Mouse (Mus musculus) limb, embryonic 13.5 days (tissue): ENCODE data around the gene Stra6. TPM values are rescaled to one million over a fixed set of nuclear protein-coding genes. Genes with fewer than 3 reads are reported as not detected.

Experiments
- ATAC-seq: fragments of 200-750 bp; cut with Nextera tagmentation; 2 replicates; pipeline ENCODE4 v1.8.0; 2017; ENCODE audit warnings: low read depth, moderate number of reproducible peaks, moderate TSS enrichment; ENCODE audit not compliant: low FRiP score
- H3K27ac ChIP-seq: fragments of 300-500 bp; sonication (generic); 2 replicates; pipeline ENCODE4 v1.5.1; 2015; ENCODE audit warnings: inconsistent platforms, mild to moderate bottlenecking, moderate library complexity
- H3K27me3 ChIP-seq: fragments of 300-500 bp; sonication (generic); 2 replicates; pipeline ENCODE4 v1.6.1; 2015; ENCODE audit warnings: mild to moderate bottlenecking, inconsistent platforms
- H3K36me3 ChIP-seq: fragments of 300-500 bp; sonication (generic); 2 replicates; pipeline ENCODE4 v1.6.1; 2015; ENCODE audit warnings: inconsistent platforms, mild to moderate bottlenecking, moderate library complexity
- H3K4me1 ChIP-seq: fragments of 300-500 bp; sonication (generic); 2 replicates; pipeline ENCODE4 v1.6.1; 2015; ENCODE audit warnings: inconsistent platforms
- H3K4me2 ChIP-seq: fragments of 300-500 bp; sonication (generic); replicated peaks from 2 replicates; pipeline ENCODE4 v1.6.1; 2015; ENCODE audit warnings: inconsistent platforms, mild to moderate bottlenecking, moderate library complexity
- H3K4me3 ChIP-seq: fragments of 300-500 bp; sonication (generic); 2 replicates; pipeline ENCODE4 v1.5.1; 2015; ENCODE audit warnings: moderate library complexity, mild to moderate bottlenecking, inconsistent platforms
- H3K9ac ChIP-seq: fragments of 300-500 bp; sonication (generic); 2 replicates; pipeline ENCODE4 v1.6.1; 2015; ENCODE audit warnings: mild to moderate bottlenecking, inconsistent platforms
- H3K9me3 ChIP-seq: fragments of 300-500 bp; sonication (generic); 2 replicates; pipeline ENCODE4 v1.6.1; 2016; ENCODE audit warnings: inconsistent platforms
- WGBS: fragments of 180-500 bp; shearing (Covaris S2); methylation state at CpG from one replicate; pipeline ENCODE4 v1.1.7; 2015; 5-methylcytosine and 5-hydroxymethylcytosine counted together
- polyA plus RNA-seq: library from polyadenylated mRNA; unstranded; fragments of >200 nt; fragmentation: Nextera tagmentation; extraction: Ambion mirVana; gene quantifications from 2 replicates; pipeline ENCODE4 v1.2.1, GENCODE M21; 2015

The Stra6 gene
- polyA plus RNA-seq, 1 experiment from 2014 or later: 29.9 TPM

DNA sequence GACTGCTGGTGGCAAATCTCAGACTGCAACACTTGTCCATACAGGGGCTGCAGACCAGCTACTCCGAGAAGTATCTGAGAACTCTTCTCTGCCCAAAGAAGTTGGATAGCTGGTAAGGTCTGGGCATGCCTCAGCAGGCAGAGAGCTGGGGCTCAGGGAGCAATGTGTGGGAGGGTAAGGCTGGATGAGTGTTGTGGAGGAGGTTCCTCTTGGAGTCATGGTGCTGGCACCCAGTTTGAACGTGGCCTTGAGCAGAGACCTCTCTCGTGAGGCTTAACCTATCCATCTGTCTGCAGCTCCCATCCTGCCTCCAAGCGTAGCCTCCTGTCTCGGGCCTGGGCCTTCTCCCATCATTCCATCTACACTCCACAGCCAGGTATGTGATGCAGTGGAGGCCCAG, 81.8 kb downstream of the Stra6 start:
- Histone ChIP-seq H3K9ac (no peak overlapping the region), H3K27ac (no peak overlapping the region), H3K4me3 (no peak overlapping the region), H3K4me1 (peaks cover 46% of the 10 kb centered on the region), H3K27me3 (no peaks in the 10 kb centered on the region), H3K4me2 (no peak overlapping the region), H3K36me3 (peaks cover 31% of the 10 kb centered on the region), H3K9me3 (no peaks in the 10 kb centered on the region)
- WGBS: 84% methylated on average over 5 of the region's 5 CpGs
- ATAC-seq: no peak

DNA sequence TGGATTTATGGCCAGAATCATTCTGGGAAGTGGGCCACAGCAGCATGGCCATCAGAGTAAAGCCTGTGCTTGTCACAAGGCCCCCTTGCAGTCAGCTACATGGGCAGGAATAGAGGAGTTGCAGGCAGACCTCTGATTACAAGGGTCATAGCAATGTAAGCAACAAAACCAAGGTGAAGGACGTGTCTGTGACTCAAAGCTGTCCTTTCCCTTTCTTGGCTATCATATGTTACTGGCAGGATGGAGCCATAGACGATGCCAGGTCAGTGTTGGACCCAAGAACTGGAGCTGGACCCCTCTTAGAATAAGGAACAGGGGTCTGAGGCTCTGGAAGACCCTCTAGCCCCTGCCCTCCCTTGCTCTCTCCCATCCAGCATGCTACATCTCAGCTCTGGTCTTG, 85.2 kb downstream of the Stra6 start:
- Histone ChIP-seq H3K36me3 (peaks cover 51% of the 10 kb centered on the region), H3K4me1 (peaks cover 54% of the 10 kb centered on the region), H3K27me3 (no peaks in the 10 kb centered on the region), H3K9me3 (no peaks in the 10 kb centered on the region), H3K4me2 (no peak overlapping the region), H3K9ac (no peak overlapping the region), H3K4me3 (no peak overlapping the region), H3K27ac (no peak overlapping the region)
- 71% methylated on average over 2 of the region's 2 CpGs for WGBS
- no peak for ATAC-seq

GRCm38 (mm10) chr9:58150733-58151361, 87.3 kb downstream of the Stra6 start:
- Histone ChIP-seq H3K27me3 (no peaks in the 10 kb centered on the region), H3K36me3 (peaks cover 60% of the 10 kb centered on the region), H3K27ac (no peak overlapping the region), H3K9me3 (no peaks in the 10 kb centered on the region), H3K4me2 (no peak overlapping the region), H3K9ac (no peak overlapping the region), H3K4me3 (no peak overlapping the region), H3K4me1 (peaks cover 61% of the 10 kb centered on the region)
- ATAC-seq: no peak
- 68% methylated on average over 4 of the region's 4 CpGs for WGBS

DNA sequence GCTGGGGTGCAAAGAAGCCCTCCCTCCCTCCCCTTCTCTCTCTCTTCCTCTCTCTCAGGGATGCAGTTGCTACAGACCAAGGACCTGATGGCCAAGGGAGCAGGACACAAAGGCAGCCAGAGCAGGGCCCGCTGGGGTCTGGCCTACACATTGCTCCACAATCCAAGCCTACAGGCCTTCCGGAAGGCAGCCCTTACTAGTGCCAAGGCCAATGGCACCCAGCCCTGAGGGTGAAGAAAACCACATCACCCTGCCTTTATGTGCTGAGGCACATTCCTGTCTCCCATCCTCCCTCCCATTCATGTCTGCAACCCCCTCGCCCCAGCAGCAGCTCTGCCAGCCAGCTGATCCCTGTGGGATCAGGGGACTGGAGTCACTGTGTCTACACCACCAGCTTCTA, 89.5 kb downstream of the Stra6 start:
- Histone ChIP-seq H3K4me2 (peak overlapping the region; percentile 91), H3K36me3 (peaks cover 68% of the 10 kb centered on the region), H3K4me3 (no peak overlapping the region), H3K27ac (peak overlapping the region; percentile 80; the same call in 1 of the 2 replicates), H3K27me3 (no peaks in the 10 kb centered on the region), H3K9ac (peak overlapping the region; percentile 53; the same call in 1 of the 2 replicates), H3K4me1 (peaks cover 70% of the 10 kb centered on the region), H3K9me3 (no peaks in the 10 kb centered on the region)
- ATAC-seq: no peak
- 82% methylated on average over 3 of the region's 3 CpGs for WGBS

DNA sequence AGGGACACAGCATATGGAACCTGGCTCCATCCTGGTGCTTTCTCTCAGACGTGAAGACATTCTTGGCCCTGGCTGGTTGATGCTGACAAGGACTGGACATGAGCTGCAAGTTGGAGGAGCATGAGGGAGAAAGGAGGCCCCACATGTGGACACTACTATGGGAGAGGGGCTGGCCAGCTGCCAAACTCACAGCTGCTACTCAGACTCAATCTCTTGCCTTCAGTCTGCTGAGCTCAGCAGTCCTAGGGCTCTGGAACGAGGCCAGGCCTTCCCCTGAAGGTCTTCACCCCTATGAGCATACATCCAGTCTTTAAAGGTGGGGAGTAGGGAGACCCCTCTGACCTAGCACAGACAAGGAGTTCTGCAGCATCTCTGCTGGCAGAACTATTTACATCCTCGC, 91.8 kb downstream of the Stra6 start:
- 40% methylated on average over 3 of the region's 3 CpGs for whole genome bisulfite sequencing
- Histone ChIP-seq H3K36me3 (peaks cover 53% of the 10 kb centered on the region), H3K9ac (peak overlapping the region; percentile 3; the same call in 1 of the 2 replicates), H3K4me3 (peak overlapping the region; percentile 50; the same call in 1 of the 2 replicates), H3K27ac (peak overlapping the region; percentile 100), H3K4me2 (peak overlapping the region; percentile 91), H3K27me3 (no peaks in the 10 kb centered on the region), H3K4me1 (peaks cover 84% of the 10 kb centered on the region), H3K9me3 (no peaks in the 10 kb centered on the region)
- no peak for ATAC-seq

- peaks cover 86% of the 10 kb centered on the region for H3K4me1 ChIP-seq
- H3K27me3 ChIP-seq: no peaks in the 10 kb centered on the region
- 80% methylated on average over 22 of the region's 22 CpGs for WGBS
- H3K36me3 ChIP-seq: peaks cover 37% of the 10 kb centered on the region
- H3K9me3 ChIP-seq: no peaks in the 10 kb centered on the region
- peak overlapping the region; percentile 50 for H3K4me3 ChIP-seq
- peak overlapping the region; percentile 78 for H3K9ac ChIP-seq
- no peak for ATAC-seq
- H3K27ac ChIP-seq: peak overlapping the region; percentile 100
- H3K4me2 ChIP-seq: peak overlapping the region; percentile 91
Measured at GRCm38 (mm10) chr9:58156819-58157560, 93.4 kb downstream of the Stra6 start.

DNA sequence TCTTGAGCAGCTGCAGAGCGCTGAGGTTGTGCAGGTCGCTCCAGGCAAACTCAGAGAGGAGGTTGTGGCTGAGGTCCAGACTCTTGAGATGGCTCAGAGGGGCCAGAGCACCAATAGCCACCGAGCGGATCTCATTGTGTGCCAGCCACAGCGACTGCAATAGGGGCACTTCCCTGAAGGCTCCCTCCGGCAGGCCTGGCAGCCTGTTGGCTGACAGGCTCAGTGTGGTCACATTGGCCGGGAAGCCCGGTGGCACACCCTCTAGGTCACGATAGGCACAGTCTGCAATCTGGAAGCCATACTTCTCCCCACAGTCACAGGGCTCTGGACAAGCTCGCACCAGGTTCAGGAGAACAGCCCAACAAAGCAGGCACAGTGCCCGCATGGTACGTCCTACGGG, 94.2 kb downstream of the Stra6 start:
- H3K4me2 ChIP-seq: peak overlapping the region; percentile 91
- ATAC-seq: no peak
- peak overlapping the region; percentile 100 for H3K27ac ChIP-seq
- H3K9ac ChIP-seq: peak overlapping the region; percentile 78
- WGBS: 65% methylated on average over 13 of the region's 13 CpGs
- peaks cover 83% of the 10 kb centered on the region for H3K4me1 ChIP-seq
- H3K36me3 ChIP-seq: peaks cover 28% of the 10 kb centered on the region
- H3K9me3 ChIP-seq: no peaks in the 10 kb centered on the region
- peak overlapping the region; percentile 50 for H3K4me3 ChIP-seq
- H3K27me3 ChIP-seq: no peaks in the 10 kb centered on the region

- Histone ChIP-seq H3K4me3 (peak overlapping the region; percentile 50), H3K9me3 (no peaks in the 10 kb centered on the region), H3K4me2 (peak overlapping the region; percentile 91), H3K27me3 (no peaks in the 10 kb centered on the region), H3K36me3 (peaks cover 22% of the 10 kb centered on the region), H3K9ac (peak overlapping the region; percentile 78; the same call in 1 of the 2 replicates), H3K4me1 (peaks cover 79% of the 10 kb centered on the region), H3K27ac (peak overlapping the region; percentile 100)
- WGBS: 3% methylated on average over 7 of the region's 7 CpGs
- peak; percentile 95 for ATAC-seq
Measured at GRCm38 (mm10) chr9:58158541-58159311, 95.1 kb downstream of the Stra6 start.

GRCm38 (mm10) chr9:58159855-58160254, 96.3 kb downstream of the Stra6 start:
- 48% methylated on average over 4 of the region's 4 CpGs for WGBS
- H3K4me3 ChIP-seq: no peak overlapping the region
- no peaks in the 10 kb centered on the region for H3K27me3 ChIP-seq
- peak overlapping the region; percentile 61; the same call in 1 of the 2 replicates for H3K9ac ChIP-seq
- ATAC-seq: no peak
- peaks cover 68% of the 10 kb centered on the region for H3K4me1 ChIP-seq
- H3K4me2 ChIP-seq: peak overlapping the region; percentile 91
- H3K27ac ChIP-seq: peak overlapping the region; percentile 100
- H3K9me3 ChIP-seq: no peaks in the 10 kb centered on the region
- peaks cover 13% of the 10 kb centered on the region; the same call in 1 of the 2 replicates for H3K36me3 ChIP-seq

DNA sequence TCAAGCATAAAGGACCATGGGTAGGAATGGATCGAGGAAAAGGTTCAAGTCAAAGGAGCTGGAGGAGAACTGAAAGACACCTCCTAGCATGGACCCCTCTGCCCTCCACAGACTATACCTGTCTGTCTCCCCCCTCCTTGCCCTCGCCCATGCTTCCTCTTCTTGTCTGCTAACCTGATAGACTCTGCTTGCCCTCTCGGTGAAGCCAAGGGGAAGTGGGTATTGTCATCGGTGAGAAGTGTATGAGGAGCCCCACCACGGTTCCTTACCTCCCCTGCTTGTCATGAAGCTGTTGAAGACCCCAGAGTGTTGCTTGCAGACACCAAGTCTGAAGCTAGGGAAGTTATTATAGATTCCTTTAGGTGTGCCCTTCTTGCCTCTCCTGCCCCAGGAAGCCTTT, 96.7 kb downstream of the Stra6 start:
- Histone ChIP-seq H3K9me3 (no peaks in the 10 kb centered on the region), H3K9ac (no peak overlapping the region), H3K4me1 (peaks cover 63% of the 10 kb centered on the region), H3K4me3 (no peak overlapping the region), H3K36me3 (peaks cover 9% of the 10 kb centered on the region; the same call in 1 of the 2 replicates), H3K27me3 (no peaks in the 10 kb centered on the region), H3K4me2 (no peak overlapping the region), H3K27ac (peak overlapping the region; percentile 100)
- 88% methylated on average over 5 of the region's 5 CpGs for WGBS
- no peak for ATAC-seq

GRCm38 (mm10) chr9:58162173-58162572, 98.6 kb downstream of the Stra6 start:
- peaks cover 7% of the 10 kb centered on the region; the same call in 1 of the 2 replicates for H3K9me3 ChIP-seq
- ATAC-seq: no peak
- no peak overlapping the region for H3K27ac ChIP-seq
- H3K27me3 ChIP-seq: no peaks in the 10 kb centered on the region
- no peak overlapping the region for H3K9ac ChIP-seq
- peaks cover 44% of the 10 kb centered on the region for H3K4me1 ChIP-seq
- H3K36me3 ChIP-seq: peaks cover 4% of the 10 kb centered on the region; the same call in 1 of the 2 replicates
- 83% methylated on average over 3 of the region's 3 CpGs for WGBS
- no peak overlapping the region for H3K4me2 ChIP-seq
- no peak overlapping the region for H3K4me3 ChIP-seq

GRCm38 (mm10) chr9:58163146-58163545, 99.6 kb downstream of the Stra6 start:
- Histone ChIP-seq H3K4me2 (no peak overlapping the region), H3K9me3 (peaks cover 7% of the 10 kb centered on the region; the same call in 1 of the 2 replicates), H3K4me1 (peaks cover 35% of the 10 kb centered on the region), H3K27ac (no peak overlapping the region), H3K36me3 (no peaks in the 10 kb centered on the region), H3K27me3 (no peaks in the 10 kb centered on the region), H3K4me3 (no peak overlapping the region), H3K9ac (no peak overlapping the region)
- 76% methylated on average over 5 of the region's 5 CpGs for WGBS
- ATAC-seq: no peak
